Mouse (Mus musculus) gastrocnemius, postnatal 4 days (tissue): ENCODE data around the gene Unc93b1. TPM values are rescaled to one million over a fixed set of nuclear protein-coding genes. Genes with fewer than 3 reads are reported as not detected.
A peak's percentile ranks its signal among the peaks of the same experiment; 100 is the strongest.

Experiments used
- DNase-seq, 2 experiments: peaks; one replicate each; pipeline ENCODE4 v3.0.0; 2021 to 2022; ENCODE audit warnings: low spot score in 2 of 2, mixed read lengths in 2 of 2
- total RNA-seq, 2 experiments: library from RNA; stranded (reverse); gene quantifications; 2 replicates each; pipeline ENCODE4 v1.2.3; 2021

The Unc93b1 gene
- total RNA-seq, 2 experiments from 2014 or later = 25.8 to 26.8 TPM

DNA sequence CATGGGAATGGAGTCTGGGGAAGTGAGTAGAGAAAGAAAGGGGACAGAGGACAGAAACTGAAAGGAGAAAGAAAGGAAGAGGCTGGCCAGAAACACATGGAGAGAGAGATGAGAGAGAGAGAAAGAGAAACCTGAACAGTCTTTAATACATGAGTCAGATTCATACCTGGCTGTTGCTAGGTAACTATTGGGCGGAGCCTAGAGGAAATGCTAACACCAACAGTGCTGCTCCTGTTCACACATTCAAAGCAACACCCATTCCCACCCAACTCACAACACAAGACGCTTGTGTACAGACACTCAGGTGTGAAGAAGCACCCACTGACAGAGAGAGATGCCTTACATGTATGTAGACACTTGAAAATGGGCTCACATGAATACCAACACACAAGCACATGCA lies 40.9 kb downstream of the Unc93b1 start:
- no peak for DNase-seq

DNA sequence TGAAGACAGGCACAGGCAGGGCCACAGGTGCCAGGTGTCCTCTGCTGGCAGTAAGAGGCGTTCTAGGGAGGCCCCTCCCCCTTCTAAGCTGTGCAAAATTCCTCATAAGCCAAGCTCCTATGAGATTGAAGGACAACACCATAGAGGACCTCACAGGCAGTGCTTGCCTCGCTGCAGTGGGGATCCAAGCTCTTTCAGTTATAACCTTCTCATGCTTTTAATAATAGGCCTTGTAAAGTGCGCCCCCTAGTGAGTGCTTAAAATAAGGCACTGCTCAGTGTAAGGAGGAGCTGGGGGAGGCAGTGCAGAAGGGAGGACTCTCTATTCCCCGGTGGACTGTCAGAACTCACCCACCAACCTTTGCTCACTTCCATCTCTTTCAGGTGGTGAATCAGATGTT lies 45.3 kb downstream of the Unc93b1 start:
- peak; percentile 57 to 79 for DNase-seq

DNA sequence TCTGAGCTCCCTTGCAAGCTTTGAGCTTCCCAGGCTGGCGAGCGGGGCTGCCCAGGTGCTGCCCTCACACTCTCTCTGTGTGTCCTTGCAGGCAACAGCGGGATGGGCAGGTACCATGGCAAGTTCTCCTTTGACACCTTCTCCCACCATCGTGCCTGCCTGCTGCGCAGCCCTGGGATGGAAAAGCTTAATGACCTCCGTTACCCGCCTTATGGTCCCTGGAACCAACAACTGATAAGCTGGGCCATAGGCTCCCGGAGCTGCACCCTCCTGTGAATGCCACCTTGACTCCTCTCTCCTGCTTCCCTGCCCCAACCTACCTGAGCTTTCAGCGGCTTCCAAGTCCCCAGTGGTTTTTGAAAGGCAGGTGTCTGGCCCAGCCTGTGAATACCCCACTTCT lies 45.9 kb downstream of the Unc93b1 start:
- no peak for DNase-seq

DNA sequence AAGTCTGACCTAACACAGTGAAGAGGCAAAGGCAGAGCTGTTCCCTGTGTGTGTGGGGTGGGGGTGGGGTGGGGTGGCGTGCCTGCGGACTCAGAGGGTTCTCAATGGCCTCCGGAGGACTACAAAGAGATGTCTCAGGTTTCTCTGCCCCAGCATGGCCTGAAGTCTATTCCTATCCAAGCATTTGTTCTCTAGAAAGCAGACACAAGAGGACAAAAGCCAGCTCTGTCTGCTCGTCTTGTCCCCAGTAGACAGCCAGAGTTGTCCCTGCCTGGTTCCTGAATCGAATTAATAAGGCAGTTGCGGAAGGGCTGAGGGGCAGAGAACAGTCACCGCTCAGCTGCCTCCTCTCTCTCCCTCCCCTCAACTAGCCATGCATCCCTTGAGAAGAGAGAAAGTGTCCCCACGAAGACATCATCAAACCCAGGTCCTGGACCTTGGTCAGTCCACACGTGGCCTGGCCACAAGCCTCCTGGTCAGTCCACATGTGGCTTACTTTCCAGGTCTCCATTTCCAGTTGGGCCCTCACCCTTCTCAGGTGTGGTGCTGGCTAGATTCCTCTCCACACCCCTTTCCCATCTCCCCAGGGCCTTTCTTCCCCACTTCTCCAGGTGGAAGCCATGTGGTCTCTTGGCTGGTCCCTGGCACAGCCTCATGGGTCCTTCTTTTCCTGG lies 48.7 kb downstream of the Unc93b1 start:
- no peak for DNase-seq

DNA sequence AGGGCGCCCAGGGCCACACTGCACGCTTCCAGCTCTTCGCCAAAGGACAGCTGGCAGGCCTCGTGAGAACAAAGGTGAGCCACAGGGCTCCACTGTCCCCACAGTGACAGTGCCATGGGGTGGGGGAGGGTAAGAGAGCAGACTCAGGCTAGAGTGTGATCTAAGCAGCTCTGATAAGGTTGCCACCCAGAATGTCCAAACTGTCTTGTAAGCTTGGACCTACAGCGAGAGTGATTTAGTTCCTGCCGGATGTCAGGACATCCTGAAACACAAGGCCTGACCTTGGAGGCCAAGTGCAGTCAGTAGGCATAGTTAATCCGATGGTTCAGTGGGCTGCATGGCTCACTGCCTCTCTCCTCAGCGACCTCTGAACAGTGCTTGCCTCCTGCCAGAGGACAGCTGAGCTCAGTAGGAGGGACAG lies 50.3 kb downstream of the Unc93b1 start:
- no peak for DNase-seq

DNA sequence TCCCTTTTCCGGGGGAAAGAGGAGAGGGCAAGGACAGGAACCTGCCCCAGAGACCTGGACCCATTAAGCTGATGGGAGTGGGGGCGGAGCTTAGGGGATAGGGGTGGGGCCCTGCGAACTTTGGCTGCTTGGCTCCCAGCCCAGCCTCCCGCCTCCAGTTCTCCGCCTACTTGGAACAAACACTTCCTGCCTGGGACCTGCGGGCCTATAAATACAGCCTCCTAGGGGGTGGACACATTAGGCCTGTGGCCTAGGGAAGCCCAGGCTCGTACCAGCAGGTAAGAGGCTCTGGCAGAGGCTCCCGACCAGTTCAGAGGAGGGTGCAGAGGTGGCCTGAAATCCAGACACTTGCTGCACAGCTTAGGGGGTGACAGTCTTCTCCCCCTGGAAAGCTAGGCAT lies 51.3 kb downstream of the Unc93b1 start, which contains the start of gene Acy3:
Gene Acy3, plus strand, starts transcription at position 237 of the 400 bp plus-strand sequence.
- DNase-seq = peak; percentile 64 to 75

DNA sequence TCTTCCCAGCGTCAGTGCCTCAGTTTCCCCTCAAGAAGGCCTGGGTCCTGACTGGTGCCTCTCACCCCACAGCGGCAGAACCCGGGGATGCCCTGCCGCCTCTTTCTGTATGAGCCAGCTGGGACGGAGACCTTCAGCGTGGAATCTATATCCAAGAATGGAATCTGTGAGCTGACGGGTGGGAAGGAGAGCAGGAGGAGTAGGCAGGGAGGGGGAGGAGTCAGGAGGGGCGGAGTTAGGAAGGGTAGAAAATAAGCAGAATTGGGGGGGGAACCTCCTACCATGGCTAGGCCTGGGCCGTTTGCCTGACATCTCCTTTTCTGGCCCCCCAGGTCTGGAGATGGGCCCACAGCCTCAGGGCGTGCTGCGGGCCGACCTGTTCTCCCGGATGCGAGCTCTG lies 53.1 kb downstream of the Unc93b1 start:
- DNase-seq = no peak

DNA sequence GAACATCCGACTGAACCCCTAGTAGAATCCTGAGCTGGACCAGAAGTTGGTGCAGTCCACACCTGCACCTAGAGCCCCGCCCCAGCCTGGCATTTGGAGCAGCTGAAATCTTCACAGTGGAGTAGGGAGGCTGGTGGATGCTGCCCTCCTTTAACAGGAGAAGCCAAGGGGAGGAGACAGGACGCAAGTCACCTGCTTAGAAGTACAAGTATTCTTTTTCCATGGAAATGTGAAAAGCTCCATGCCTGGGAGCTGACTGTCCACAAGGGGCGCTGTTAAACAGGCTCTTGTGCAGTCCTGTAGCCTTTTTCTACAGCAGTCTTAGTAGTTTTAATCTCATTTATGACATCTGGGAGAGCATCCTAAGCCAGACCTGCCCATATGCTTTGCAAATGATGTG lies 53.8 kb downstream of the Unc93b1 start:
- no peak for DNase-seq

DNA sequence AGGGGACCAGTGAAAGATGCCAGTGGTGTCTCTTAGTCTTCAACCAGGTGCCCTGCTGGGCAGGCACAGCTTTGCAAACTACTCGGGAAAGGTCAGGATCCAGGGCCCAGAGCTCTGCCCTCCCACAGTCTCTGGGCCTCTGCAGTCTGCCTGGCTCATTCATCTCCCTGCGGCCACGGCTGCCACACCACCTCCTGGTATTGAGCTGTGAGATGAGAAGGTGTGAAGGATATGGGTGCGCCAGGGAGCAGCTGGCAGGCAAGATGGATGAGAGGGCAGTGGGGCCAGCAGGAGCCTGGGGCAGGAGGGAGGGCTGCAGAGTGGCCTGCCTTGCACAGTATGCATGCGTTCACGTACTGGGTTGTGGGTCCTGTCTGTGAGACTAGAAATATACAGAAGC lies 55.8 kb downstream of the Unc93b1 start:
- DNase-seq = no peak

DNA sequence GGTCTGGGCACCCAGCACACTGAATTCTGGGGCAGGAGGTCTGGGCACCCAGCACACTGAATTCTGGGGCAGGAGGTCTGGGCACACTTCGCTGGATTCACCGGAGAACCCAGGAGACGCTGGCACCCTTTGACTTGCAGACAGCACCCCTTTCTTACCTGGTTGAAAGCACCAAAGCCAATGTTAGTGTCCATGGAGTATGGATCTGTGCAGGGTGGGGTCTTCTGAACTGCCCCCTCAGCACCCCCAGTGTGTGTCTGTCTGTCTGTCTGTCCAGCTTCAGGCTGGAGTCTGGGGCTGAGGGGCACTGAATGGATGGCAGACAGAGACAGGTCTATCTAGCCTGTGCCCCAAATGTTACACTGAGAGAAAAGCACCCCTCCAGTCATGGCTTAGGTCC lies 56.6 kb downstream of the Unc93b1 start:
- no peak for DNase-seq

DNA sequence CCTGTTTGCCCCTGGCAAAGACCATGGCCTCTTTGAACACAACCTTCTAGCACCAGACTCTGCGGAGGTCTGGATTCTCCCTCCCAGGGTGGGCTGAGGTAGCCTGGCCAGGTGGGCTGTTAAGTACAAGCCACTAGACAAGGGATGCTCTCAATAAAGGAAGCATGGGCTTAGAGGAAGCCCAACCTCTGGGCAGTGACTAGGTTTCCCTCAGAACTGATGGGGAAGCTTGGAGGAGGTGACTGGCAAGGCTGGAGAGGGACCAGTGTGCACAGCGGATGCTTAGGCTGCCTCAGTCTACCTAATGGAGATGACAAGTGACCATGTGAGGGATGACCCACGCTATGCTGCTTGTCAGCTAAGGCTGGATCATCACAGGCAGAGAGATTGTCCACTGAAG lies 57.0 kb downstream of the Unc93b1 start:
- DNase-seq = no peak

DNA sequence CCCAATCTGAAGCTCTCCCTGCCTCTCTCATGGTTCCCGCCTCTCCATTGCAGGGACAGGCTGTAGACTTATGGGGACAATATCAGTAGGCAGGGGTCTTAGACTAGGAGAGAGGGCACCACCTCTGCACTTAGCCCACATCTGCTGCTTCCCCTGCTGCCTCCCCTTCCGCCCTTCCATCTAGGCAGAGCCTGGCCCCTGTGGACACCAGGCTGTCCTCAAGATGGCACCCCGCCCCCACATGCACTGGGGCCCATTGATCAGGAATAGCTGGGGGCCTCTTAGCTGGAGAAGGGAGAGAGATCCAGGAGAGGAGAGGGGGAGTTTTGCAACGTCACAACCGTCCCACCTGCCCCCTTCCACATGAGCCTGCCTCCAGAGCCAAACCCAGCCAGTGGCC lies 57.4 kb downstream of the Unc93b1 start, which contains the start of gene Tbx10:
Gene Tbx10, plus strand, starts transcription at position 337 of the 400 bp plus-strand sequence.
- DNase-seq = no peak

DNA sequence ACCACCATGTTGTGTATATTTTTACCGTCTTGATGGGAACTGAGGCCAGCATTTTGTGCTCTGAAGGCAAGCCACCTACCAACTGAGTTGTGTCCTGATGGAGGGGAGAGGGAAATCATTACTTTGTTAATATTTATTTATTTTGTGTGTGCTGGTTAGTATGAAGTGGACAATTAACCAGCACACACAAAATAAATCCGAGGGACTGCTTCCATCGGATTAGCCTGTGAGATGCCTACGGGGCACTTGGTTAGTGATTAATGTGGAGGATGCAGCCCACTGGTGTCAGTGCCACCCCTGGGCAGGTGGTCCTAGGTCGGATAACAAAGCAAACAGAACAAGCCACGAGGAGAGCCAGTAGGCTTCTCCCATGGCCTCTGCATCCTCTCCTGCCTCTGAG lies 59.9 kb downstream of the Unc93b1 start:
- DNase-seq = no peak

DNA sequence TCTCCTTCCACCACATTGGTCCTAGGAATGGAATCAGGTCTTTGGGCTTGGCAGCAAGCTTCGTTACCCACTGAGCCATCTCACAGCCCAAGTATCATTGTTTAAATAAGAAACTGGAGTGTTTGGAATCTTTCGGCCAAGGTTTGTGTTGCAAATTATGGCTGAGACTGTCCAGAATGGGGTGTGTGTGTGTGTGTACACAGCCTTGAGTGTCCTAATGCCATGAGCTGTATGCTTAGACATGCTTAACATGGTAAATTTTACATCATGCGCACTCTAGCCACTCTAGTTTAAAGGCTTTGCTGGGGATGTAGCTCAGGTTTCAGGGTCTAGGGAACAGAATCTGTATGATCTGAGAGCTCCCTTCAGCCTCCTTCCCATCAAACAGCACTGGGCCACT lies 60.5 kb downstream of the Unc93b1 start:
- DNase-seq = no peak

DNA sequence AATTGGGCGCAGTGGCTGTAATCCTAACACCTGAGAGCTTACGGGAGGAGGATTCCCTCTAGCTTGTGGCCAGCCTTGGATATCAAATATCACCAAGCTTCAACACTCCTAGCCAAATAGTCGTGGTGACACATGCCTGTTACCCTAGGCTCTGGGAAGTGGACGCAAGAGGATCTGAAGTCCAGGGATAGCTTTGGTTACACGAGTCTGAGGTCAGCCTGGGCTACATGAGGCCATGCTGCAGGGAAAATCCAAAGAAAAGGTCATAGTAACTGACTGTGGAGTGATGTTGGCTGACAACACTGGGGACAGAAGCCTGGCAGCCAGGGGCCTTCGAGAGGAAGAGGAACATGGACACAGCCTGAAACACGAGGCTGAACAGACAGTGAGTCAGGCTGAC lies 61.1 kb downstream of the Unc93b1 start:
- no peak for DNase-seq

DNA sequence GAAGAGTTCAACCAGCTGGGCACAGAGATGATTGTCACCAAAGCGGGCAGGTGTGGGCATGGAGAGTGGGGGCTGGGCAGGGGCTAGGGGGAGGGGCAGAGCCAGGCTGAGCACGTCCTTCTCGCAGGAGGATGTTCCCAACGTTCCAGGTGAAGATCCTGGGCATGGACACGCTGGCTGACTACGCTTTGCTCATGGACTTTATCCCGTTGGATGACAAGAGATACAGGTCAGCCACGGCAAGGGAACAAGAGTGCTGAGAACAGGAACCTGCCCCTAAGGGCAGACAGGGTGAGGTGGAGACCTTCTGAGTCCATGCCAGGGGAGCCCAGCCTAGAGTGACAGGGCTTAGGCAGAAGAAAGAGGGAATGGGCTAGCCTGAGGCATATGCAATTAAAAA lies 61.8 kb downstream of the Unc93b1 start:
- no peak for DNase-seq

DNA sequence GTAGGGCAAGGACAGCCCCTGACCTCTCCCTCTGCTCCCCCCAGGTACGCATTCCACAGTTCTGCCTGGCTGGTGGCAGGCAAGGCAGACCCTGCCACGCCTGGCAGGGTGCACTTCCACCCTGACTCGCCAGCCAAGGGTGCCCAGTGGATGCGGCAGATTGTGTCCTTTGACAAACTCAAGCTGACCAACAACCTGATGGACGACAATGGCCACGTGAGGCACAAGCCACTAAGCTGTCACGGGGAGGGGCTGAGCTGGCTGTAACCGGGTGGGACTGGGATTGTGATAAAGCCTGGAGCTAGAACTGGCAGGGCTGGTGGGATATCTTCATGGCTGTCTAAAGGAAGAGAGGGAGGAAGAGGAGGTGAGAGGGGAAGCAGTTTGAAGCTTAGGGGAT lies 62.2 kb downstream of the Unc93b1 start:
- DNase-seq = no peak

DNA sequence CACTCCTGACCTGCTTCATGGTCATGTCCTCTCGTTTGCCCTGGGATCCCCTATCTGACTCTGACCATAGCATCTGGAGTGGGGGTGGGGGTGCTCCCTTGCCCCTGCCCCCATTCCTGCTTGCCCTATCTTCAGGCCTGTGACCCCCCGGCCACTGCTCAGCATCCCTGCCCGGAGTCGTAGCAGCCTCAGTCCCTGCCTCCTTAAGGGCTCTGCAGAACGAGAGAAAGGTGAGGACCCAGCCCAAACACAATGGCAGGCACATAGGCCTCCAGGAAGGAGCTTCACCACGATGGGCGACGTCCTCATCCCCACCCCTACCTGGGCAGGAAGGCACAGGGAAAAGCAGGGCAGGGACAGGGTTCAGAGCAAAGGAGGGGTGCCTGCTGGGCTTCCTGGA lies 63.3 kb downstream of the Unc93b1 start:
- DNase-seq = peak in 1 of 2 experiments; percentile 16

Other genes with a start within 250 kb of the Unc93b1 start
- gene Lrp5, start 248.6 kb upstream of the Unc93b1 start, total RNA-seq = 10 to 100 TPM; 51.4 to 55.9 TPM
- gene 1810055G02Rik, start 226.9 kb upstream of the Unc93b1 start, total RNA-seq = 10 to 100 TPM; 29.8 to 29.9 TPM
- 10 to 100 TPM; 34.5 to 37.1 TPM for gene Kmt5b, start 167.8 kb upstream of the Unc93b1 start, total RNA-seq
- gene Chka, start 83.4 kb upstream of the Unc93b1 start, total RNA-seq = 10 to 100 TPM; 13.6 to 14.9 TPM
- gene Tcirg1, start 28.1 kb upstream of the Unc93b1 start, total RNA-seq = 10 to 100 TPM; 25.9 to 34.5 TPM
- 100 to 1,000 TPM; 182 to 186 TPM for gene Ndufs8, start 22.4 kb upstream of the Unc93b1 start, total RNA-seq
- gene Aldh3b1, start 5.4 kb upstream of the Unc93b1 start, total RNA-seq = 1 to 10 TPM; 6.7 to 7.1 TPM
- under 1 TPM; 0.08 to 0.12 TPM for gene Aldh3b3, start 23.5 kb downstream of the Unc93b1 start, total RNA-seq
- 1 to 10 TPM in 1 of 2 experiments, under 1 TPM in 1; 0.88 to 1.7 TPM for gene Aldh3b2, start 37.1 kb downstream of the Unc93b1 start, total RNA-seq
- gene Acy3, start 51.4 kb downstream of the Unc93b1 start, total RNA-seq = 1 to 10 TPM; 7.0 to 7.6 TPM
- gene Tbx10, start 57.6 kb downstream of the Unc93b1 start, total RNA-seq = not detected
- 10 to 100 TPM; 18.5 to 19.0 TPM for gene Nudt8, start 65.4 kb downstream of the Unc93b1 start, total RNA-seq
- under 1 TPM; 0.49 to 0.74 TPM for gene Gm49405, start 65.4 kb downstream of the Unc93b1 start, total RNA-seq
- gene Doc2g, start 68.1 kb downstream of the Unc93b1 start, total RNA-seq = 1 to 10 TPM; 1.1 to 2.4 TPM
- gene Ndufv1, start 77.6 kb downstream of the Unc93b1 start, total RNA-seq = 100 to 1,000 TPM; 314 to 350 TPM
- gene Gstp1, start 102.8 kb downstream of the Unc93b1 start, total RNA-seq = 100 to 1,000 TPM; 205 to 221 TPM
- gene Gstp2, start 110.8 kb downstream of the Unc93b1 start, total RNA-seq = 10 to 100 TPM; 40.2 to 49.5 TPM
- 1 to 10 TPM in 1 of 2 experiments, not detected in 1; 1.1 TPM for gene Gstp3, start 124.4 kb downstream of the Unc93b1 start, total RNA-seq
- gene Cabp2, start 146.4 kb downstream of the Unc93b1 start, total RNA-seq = not detected
- 10 to 100 TPM; 22.9 to 23.9 TPM for gene Cdk2ap2, start 162.0 kb downstream of the Unc93b1 start, total RNA-seq
- 1 to 10 TPM; 6.1 to 7.3 TPM for gene Pitpnm1, start 164.8 kb downstream of the Unc93b1 start, total RNA-seq
- gene Aip, start 190.7 kb downstream of the Unc93b1 start, total RNA-seq = 10 to 100 TPM; 49.9 to 61.1 TPM
- gene Gpr152, start 204.6 kb downstream of the Unc93b1 start, total RNA-seq = not detected
- not detected for gene Cabp4, start 208.8 kb downstream of the Unc93b1 start, total RNA-seq
- gene Coro1b, start 213.4 kb downstream of the Unc93b1 start, total RNA-seq = 10 to 100 TPM; 73.6 to 74.5 TPM
- 1 to 10 TPM; 1.9 to 2.2 TPM for gene Ptprcap, start 218.4 kb downstream of the Unc93b1 start, total RNA-seq
- gene Rps6kb2, start 228.2 kb downstream of the Unc93b1 start, total RNA-seq = 10 to 100 TPM; 34.7 to 38.0 TPM
- gene Carns1, start 240.3 kb downstream of the Unc93b1 start, total RNA-seq = 10 to 100 TPM; 65.5 to 69.4 TPM